Mouse (Mus musculus): ENCODE data around the gene Nectin3.

GRCm38 (mm10) chr16:46407997-46408396 lies 90.3 kb downstream of the Nectin3 start:
- TF ChIP-seq POLR2A (IDR thresholded peaks at IDR 0.05; ENCODE audit: low read depth, low read length), result no peak
- TF ChIP-seq CTCF (IDR thresholded peaks at IDR 0.05; ENCODE audit: extremely low read depth, insufficient read depth, insufficient read length, insufficient replicate concordance), result no peak

Measured in spleen, adult 2 months (tissue).